Mouse (Mus musculus) hematopoietic multipotent progenitor cell, adult 10-12 weeks (in vitro differentiated cells): ENCODE data around the gene Nes. TPM values are rescaled to one million over a fixed set of nuclear protein-coding genes. Genes with fewer than 3 reads are reported as not detected.

Experiments used
- polyA plus RNA-seq: library from polyadenylated mRNA; stranded (reverse); fragments of >175 nt; gene quantifications from 2 replicates; pipeline ENCODE4 v1.2.3, GENCODE M21; 2012; ENCODE audit warnings: low replicate concordance

Gene Nes
- 0.07 and 0.10 TPM in 2 replicates for polyA plus RNA-seq

GRCm38 (mm10) chr3:87970939-87971488 is at the start of gene Nes:
TSS of gene Nes (plus strand) at chr3:87971078.

DNA sequence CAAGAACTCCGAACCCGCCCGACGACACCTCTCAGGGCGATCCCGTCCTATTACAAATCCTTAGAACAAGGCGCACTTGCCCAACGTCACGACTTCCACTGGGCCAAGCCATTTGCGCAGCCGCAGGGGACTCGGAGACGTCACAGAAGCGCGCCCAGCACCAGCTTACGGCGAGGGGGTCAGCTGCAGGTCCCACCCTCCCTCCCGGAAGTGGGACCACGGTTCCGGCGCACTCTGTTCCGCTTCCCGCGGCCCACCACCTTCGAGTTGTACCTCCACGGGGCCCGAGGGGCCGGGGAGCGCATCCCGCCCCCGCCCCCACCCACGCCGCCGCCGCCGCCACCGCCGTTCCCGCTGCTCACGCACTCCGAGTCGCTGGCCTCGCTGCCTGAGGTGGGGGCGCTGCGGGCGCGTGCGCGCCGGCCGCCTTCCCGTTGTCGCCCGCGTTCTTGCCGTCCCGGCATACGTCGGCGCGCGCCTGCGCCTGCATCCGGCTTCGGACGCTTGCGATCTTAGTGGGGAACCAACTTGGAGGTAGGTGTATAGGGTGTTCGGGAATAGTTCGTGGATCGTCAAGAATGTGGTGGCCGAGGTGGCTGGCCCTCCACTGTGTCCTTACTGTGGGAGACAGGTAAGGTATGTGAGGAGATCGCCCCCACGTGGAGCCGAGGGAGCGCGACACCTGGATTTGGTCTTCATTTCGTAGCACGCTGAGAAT is 40.6 kb upstream of the Nes start, which contains the start of the genes Isg20l2 and Rrnad1:
TSS of gene Isg20l2 (plus strand) at position 237 of the 718 bp plus-strand sequence.
TSS of gene Rrnad1 (minus strand) at position 640 of the 718 bp plus-strand sequence.

DNA sequence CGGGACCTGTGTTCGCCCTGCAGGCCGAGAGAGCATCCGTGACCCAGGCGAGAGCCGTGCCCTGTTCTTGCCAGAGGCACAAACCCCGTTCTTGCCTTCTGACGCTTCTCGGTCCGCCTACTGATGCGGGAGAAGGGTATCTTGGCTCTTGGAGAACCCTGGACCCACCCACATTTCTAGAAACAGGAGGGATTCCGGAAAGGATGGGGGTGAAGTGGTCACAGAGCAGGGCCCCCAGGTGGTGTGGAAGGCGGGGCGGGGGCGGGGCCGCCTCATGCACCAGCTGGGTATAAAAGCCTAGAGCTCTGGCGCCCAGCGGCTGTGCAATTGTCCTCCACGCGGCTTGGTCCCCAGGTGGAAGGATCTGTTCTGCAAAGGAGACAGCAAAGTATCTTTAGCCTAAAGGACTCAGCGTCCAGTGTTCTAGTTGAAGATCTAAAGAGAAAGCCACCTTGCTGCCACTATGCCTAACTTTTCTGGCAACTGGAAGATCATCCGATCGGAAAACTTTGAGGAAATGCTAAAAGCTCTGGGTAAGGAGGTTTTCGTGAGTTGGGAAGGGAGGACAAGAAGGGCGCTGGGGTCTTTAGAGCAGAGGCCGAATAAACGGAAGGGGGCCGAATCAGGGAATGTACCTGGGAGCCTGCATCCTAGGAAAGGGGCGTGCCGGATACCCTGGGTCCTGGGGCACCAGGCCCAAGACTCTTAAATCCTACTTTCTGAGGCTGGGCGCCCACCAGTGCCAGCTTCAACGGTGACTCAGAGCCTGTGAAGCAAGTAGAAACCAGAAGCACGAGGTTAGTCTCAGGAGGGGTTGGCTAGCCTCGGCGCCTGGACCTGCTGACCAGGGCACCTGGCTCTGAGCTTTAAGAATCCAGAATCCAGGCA is 22.3 kb upstream of the Nes start, which contains the start of gene Crabp2:
TSS of gene Crabp2 (plus strand) at position 289 of the 888 bp plus-strand sequence.

GRCm38 (mm10) chr3:88000181-88000580 is 29.3 kb downstream of the Nes start, which contains the start of gene Bcan:
TSS of gene Bcan (minus strand) at chr3:88000230.

DNA sequence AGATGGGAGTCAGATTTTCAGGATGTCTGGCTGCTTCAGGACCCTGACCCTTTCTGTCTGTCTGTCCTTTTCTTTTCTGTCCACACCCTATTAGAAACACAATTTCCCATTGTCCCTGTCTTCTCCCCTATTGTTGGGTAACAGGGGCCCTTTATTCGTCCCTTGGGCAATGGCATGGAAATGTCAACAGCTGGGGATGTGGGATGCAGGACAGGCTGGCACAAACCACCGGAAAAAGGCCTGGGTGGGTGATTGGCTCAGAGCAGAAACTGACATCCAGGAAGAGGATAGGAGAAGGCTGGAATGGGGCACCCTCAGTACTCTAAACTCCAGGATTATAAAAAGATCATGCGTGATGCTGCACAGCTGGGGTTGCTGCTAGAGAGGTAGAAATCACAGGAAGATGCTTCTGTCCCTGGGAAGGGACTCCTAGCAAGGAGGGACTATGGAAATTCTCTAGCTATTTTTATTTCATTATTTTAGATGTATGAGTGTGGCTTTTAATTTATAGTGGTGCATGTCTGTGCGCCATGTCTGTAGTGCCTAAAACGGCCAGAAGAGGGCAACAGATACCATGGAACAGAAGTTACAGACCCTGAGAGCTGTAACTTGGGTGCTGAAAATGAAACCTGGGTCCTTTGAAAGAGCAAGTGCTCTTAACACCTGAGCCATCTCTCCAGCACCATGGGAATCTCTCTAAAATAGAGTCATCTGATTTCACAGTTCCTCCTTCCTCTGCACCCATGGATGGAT is 56.7 kb downstream of the Nes start, which contains the start of gene Hapln2:
TSS of gene Hapln2 (minus strand) at position 150 of the 753 bp plus-strand sequence.

Other genes starting within 250 kb of the Nes start
- gene Lrrc71, start 222.5 kb upstream of the Nes start, polyA plus RNA-seq = 1.0 and 1.4 TPM in 2 replicates
- not detected in 2 replicates for gene Ntrk1, start 175.9 kb upstream of the Nes start, polyA plus RNA-seq
- gene Insrr, start 174.1 kb upstream of the Nes start, polyA plus RNA-seq = 0.08 and 0.13 TPM in 2 replicates
- 45.9 and 137 TPM in 2 replicates for gene Pear1, start 146.8 kb upstream of the Nes start, polyA plus RNA-seq
- 44.4 and 53.9 TPM in 2 replicates for gene Sh2d2a, start 124.3 kb upstream of the Nes start, polyA plus RNA-seq
- gene Prcc, start 85.5 kb upstream of the Nes start, polyA plus RNA-seq = 45.1 and 93.5 TPM in 2 replicates
- 173 and 225 TPM in 2 replicates for gene Hdgf, start 64.8 kb upstream of the Nes start, polyA plus RNA-seq
- 10.9 and 17.1 TPM in 2 replicates for gene Mrpl24, start 51.6 kb upstream of the Nes start, polyA plus RNA-seq
- 8.3 and 11.8 TPM in 2 replicates for gene Isg20l2, start 40.8 kb upstream of the Nes start, polyA plus RNA-seq
- gene Rrnad1, start 40.4 kb upstream of the Nes start, polyA plus RNA-seq = 20.9 and 36.6 TPM in 2 replicates
- 0.55 TPM in 1 of 2 replicates, not detected in the other for gene Crabp2, start 22.4 kb upstream of the Nes start, polyA plus RNA-seq
- not detected in 2 replicates for gene Bcan, start 29.2 kb downstream of the Nes start, polyA plus RNA-seq
- gene Hapln2, start 56.5 kb downstream of the Nes start, polyA plus RNA-seq = not detected in 2 replicates
- gene Gpatch4, start 72.0 kb downstream of the Nes start, polyA plus RNA-seq = 7.9 and 19.9 TPM in 2 replicates
- gene Naxe, start 87.4 kb downstream of the Nes start, polyA plus RNA-seq = 40.0 and 40.3 TPM in 2 replicates
- gene Ttc24, start 107.2 kb downstream of the Nes start, polyA plus RNA-seq = not detected in 2 replicates
- 0.41 and 3.5 TPM in 2 replicates for gene Iqgap3, start 110.9 kb downstream of the Nes start, polyA plus RNA-seq
- gene Mef2d, start 171.3 kb downstream of the Nes start, polyA plus RNA-seq = 210 and 298 TPM in 2 replicates